Mouse (Mus musculus) C2C12 (cell line): ENCODE data around the gene Pbp2.

ENCODE experiments used
- CEBPB ChIP-seq: IDR thresholded peaks from one replicate; pipeline ENCODE4 v1.6.1; 2011; ENCODE audit warnings: low read depth, mild to moderate bottlenecking, control low read depth, moderate library complexity
- CTCF ChIP-seq: IDR thresholded peaks from one replicate; pipeline ENCODE4 v1.5.1; 2011; ENCODE audit not compliant: control insufficient read depth, insufficient read depth, insufficient read length
- MAX ChIP-seq: IDR thresholded peaks from one replicate; pipeline ENCODE4 v1.6.1; 2011; ENCODE audit warnings: mild to moderate bottlenecking, control low read depth

GRCm38 (mm10) chr6:135316141-135316540 lies 5.9 kb upstream of the Pbp2 start:
- no peak for TF ChIP-seq CTCF
- TF ChIP-seq MAX, result no peak
- TF ChIP-seq CEBPB, result no peak
